In the genomic region with DNA sequence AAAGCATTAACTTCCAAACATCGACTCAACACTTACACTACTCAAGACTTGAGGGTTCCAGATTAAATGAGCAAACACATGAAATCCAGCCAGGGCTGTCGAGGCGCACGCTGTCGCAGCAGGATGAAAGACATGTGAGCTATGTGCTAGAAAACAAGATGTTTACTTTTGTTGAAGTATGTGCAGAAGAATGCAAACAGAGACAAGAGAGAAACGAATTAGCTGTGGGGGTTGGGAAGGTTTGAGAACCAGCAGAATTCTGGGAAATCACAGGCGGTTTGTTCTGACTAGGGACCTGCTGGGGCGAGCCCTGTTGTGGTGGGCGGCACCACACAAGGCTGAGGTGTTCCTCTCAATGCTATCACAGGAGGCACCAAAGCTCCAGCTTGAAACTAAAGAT, we compare ENCODE assay signal across 35 mouse cellular contexts. TPM values are rescaled to one million over a fixed set of nuclear protein-coding genes. Genes with fewer than 3 reads are reported as not detected.
DNase-seq lines count a peak whose midpoint lies in the region; ATAC-seq and TF ChIP-seq lines count a peak whose summit lies in the region.
"Had no signal": no experiment of that assay in that cellular context is flagged by ENCODE, and none has a peak within 500 bp of the region (broad histone marks: within the 10 kb centered on the region; RNA-seq: fewer than 3 reads in every experiment).

No protein-coding gene starts in this region.

- peak; percentile 6; the same call in 1 of the 2 replicates for TF ChIP-seq CTCF in lung, postnatal 0 days (IDR thresholded peaks at IDR 0.05)

- 40% methylated on average over 9 of the region's 9 CpGs for WGBS in lung, postnatal 0 days
- WGBS in limb, embryonic 10.5 days: 89% methylated on average over 9 of the region's 9 CpGs

- no peak overlapping the region for H3K9ac ChIP-seq in lung, postnatal 0 days (replicated peaks; ENCODE audit: low read depth)
- H3K9ac ChIP-seq: embryonic facial prominence, embryonic 13.5 days; forebrain, embryonic 15.5 days; hindbrain, embryonic 13.5 days; limb, embryonic 13.5 days had no signal

- ATAC-seq in lung, postnatal 0 days: peak; percentile 86
- ATAC-seq: activated CD4-positive, CD25-positive, alpha-beta regulatory T cell, adult 4 months; forebrain, embryonic 15.5 days; intestine, embryonic 16.5 days; midbrain, embryonic 16.5 days had no signal

- H3K27ac ChIP-seq in lung, postnatal 0 days (ENCODE audit: low read length): peak overlapping the region; percentile 66
- no peak overlapping the region for H3K27ac ChIP-seq in limb, embryonic 10.5 days
- H3K27ac ChIP-seq: embryonic facial prominence, embryonic 13.5 days; forebrain, embryonic 10.5 days; forebrain, embryonic 15.5 days; gastrocnemius, adult 2 months; hindbrain, embryonic 13.5 days; limb, embryonic 13.5 days had no signal

- no peak overlapping the region for H3K4me3 ChIP-seq in lung, postnatal 0 days (ENCODE audit: low read depth, low read length)
- H3K4me3 ChIP-seq in limb, embryonic 10.5 days: no peak overlapping the region
- H3K4me3 ChIP-seq: embryonic facial prominence, embryonic 13.5 days; forebrain, embryonic 10.5 days; forebrain, embryonic 15.5 days; gastrocnemius, adult 2 months; hindbrain, embryonic 13.5 days; limb, embryonic 13.5 days had no signal

- peak; percentile 99 for TF ChIP-seq EP300 in lung, postnatal 0 days (IDR thresholded peaks at IDR 0.05)

- peaks cover 48% of the 10 kb centered on the region for H3K36me3 ChIP-seq in lung, postnatal 0 days (ENCODE audit: insufficient read depth, low read length)
- H3K36me3 ChIP-seq in limb, embryonic 10.5 days: peaks cover 99% of the 10 kb centered on the region

- peaks cover 5% of the 10 kb centered on the region; the same call in 1 of the 2 replicates for H3K4me1 ChIP-seq in lung, postnatal 0 days (ENCODE audit: insufficient read depth, low read depth, low read length)
- H3K4me1 ChIP-seq in limb, embryonic 10.5 days: no peaks in the 10 kb centered on the region
- H3K4me1 ChIP-seq: hindbrain, embryonic 13.5 days; limb, embryonic 13.5 days had no signal

- DNase-seq in ES-CJ7 (ENCODE audit: low read depth, low spot score): peak; percentile 9
- DNase-seq in lung, adult 18-20 months: peak; percentile 69 to 79
- DNase-seq in lung, postnatal 0 days (ENCODE audit: low spot score): peak; percentile 90
- peak; percentile 58 to 84 for DNase-seq in lung, postnatal 4 days
- DNase-seq in limb, embryonic 10.5 days (ENCODE audit: low spot score): no peak
- no peak for DNase-seq in right cerebral cortex, postnatal 36 days (ENCODE audit: low spot score in 2 of 2)
- DNase-seq in right cerebral cortex, adult 2 months (ENCODE audit: low spot score in 2 of 2): no peak
- DNase-seq: adrenal gland, postnatal 10 days; cerebellum, adult 8-10 months; cerebellum, postnatal 36 days; gastrocnemius, adult 2 months; gastrocnemius, postnatal 36 days; heart, adult 18-20 months; heart, postnatal 4 days; kidney, adult 9 months; kidney, postnatal 10 days; right cerebral cortex, postnatal 4 days; thymus, postnatal 14 days had no signal

- no peaks in the 10 kb centered on the region for H3K9me3 ChIP-seq in lung, postnatal 0 days (ENCODE audit: low read length)
- H3K9me3 ChIP-seq in limb, embryonic 10.5 days (replicated peaks): no peaks in the 10 kb centered on the region
- H3K9me3 ChIP-seq: embryonic facial prominence, embryonic 13.5 days; forebrain, embryonic 10.5 days; forebrain, embryonic 15.5 days; hindbrain, embryonic 13.5 days; limb, embryonic 13.5 days had no signal

- no peak overlapping the region for H3K4me2 ChIP-seq in lung, postnatal 0 days (replicated peaks; ENCODE audit: low read depth, low read length)
- H3K4me2 ChIP-seq: embryonic facial prominence, embryonic 13.5 days; forebrain, embryonic 15.5 days; heart, embryonic 11.5 days; hindbrain, embryonic 13.5 days; limb, embryonic 13.5 days; liver, embryonic 11.5 days; midbrain, embryonic 11.5 days had no signal

- H3K27me3 ChIP-seq in lung, postnatal 0 days (replicated peaks; ENCODE audit: insufficient read depth, low read length): no peaks in the 10 kb centered on the region
- no peaks in the 10 kb centered on the region for H3K27me3 ChIP-seq in limb, embryonic 10.5 days (ENCODE audit: low read depth, poor library complexity, severe bottlenecking)
- H3K27me3 ChIP-seq: embryonic facial prominence, embryonic 13.5 days; forebrain, embryonic 15.5 days; hindbrain, embryonic 13.5 days; limb, embryonic 13.5 days had no signal

RNA-seq across cellular contexts. Expression of gene Cttnbp2nl, which starts 44.9 kb away (rescaled TPM):
- polyA plus RNA-seq in lung, postnatal 0 days (2015; fragmentation: Nextera tagmentation; extraction: Ambion mirVana): 70.4 and 82.1 TPM in 2 replicates
- polyA plus RNA-seq in limb, embryonic 10.5 days (2016; fragmentation: Nextera tagmentation; extraction: Ambion mirVana): 40.5 and 50.1 TPM in 2 replicates
- polyA plus RNA-seq: activated CD4-positive, CD25-positive, alpha-beta regulatory T cell, adult 4 months had no signal

RNA-seq across cellular contexts. Expression of gene Wnt2b, which starts 46.3 kb away (rescaled TPM):
- 0.44 and 0.88 TPM in 2 replicates for polyA plus RNA-seq in lung, postnatal 0 days (2015; fragmentation: Nextera tagmentation; extraction: Ambion mirVana)
- polyA plus RNA-seq in limb, embryonic 10.5 days (2016; fragmentation: Nextera tagmentation; extraction: Ambion mirVana): 0.28 and 0.39 TPM in 2 replicates

RNA-seq across cellular contexts. Expression of gene 4930564D02Rik, which starts 58.6 kb away (rescaled TPM):
- polyA plus RNA-seq in lung, postnatal 0 days (2015; fragmentation: Nextera tagmentation; extraction: Ambion mirVana): not detected in 2 replicates
- not detected in 2 replicates for polyA plus RNA-seq in limb, embryonic 10.5 days (2016; fragmentation: Nextera tagmentation; extraction: Ambion mirVana)
- polyA plus RNA-seq: activated CD4-positive, CD25-positive, alpha-beta regulatory T cell, adult 4 months; embryonic facial prominence, embryonic 13.5 days; forebrain, embryonic 10.5 days; forebrain, embryonic 15.5 days; heart, embryonic 11.5 days; heart, postnatal 0 days; hindbrain, embryonic 13.5 days; intestine, embryonic 16.5 days; large intestine, adult 2 months; limb, embryonic 13.5 days; liver, embryonic 11.5 days; liver, embryonic 16.5 days; midbrain, embryonic 11.5 days; midbrain, embryonic 16.5 days; neural tube, embryonic 11.5 days; spleen, adult 2 months; urinary bladder, adult 2 months had no signal

Comparison
In these comparisons a context has a peak if more than half of its experiments do, and no peak if none do; other contexts are left out.
1. DNase-seq: peak in ES-CJ7 (single experiment), lung, adult 18-20 months (2 of 2), lung, postnatal 0 days (single experiment) and lung, postnatal 4 days (2 of 2); none in limb, embryonic 10.5 days (single experiment), right cerebral cortex, postnatal 36 days (0 of 2) and right cerebral cortex, adult 2 months (0 of 2).